Mouse (Mus musculus): ENCODE results near the gene Spint3. TPM values are rescaled to one million over a fixed set of nuclear protein-coding genes. Genes with fewer than 3 reads are reported as not detected.

Gene Spint3
- polyA plus RNA-seq, 1 experiment from 2014 or later: not detected

Other genes starting within 250 kb of the Spint3 start
- not detected in 2 replicates for gene Svs5, start 240.7 kb downstream of the Spint3 start, polyA plus RNA-seq (2016; fragmentation: Nextera tagmentation; extraction: Ambion mirVana)
- 0.31 TPM in 1 of 2 replicates, not detected in the other for gene Slpi, start 184.4 kb downstream of the Spint3 start, polyA plus RNA-seq (2016; fragmentation: Nextera tagmentation; extraction: Ambion mirVana)
- 0.02 TPM in 1 of 2 replicates, not detected in the other for gene Rbpjl, start 170.3 kb downstream of the Spint3 start, polyA plus RNA-seq (2016; fragmentation: Nextera tagmentation; extraction: Ambion mirVana)
- gene Matn4, start 168.3 kb downstream of the Spint3 start, polyA plus RNA-seq (2016; fragmentation: Nextera tagmentation; extraction: Ambion mirVana): 0.35 and 0.72 TPM in 2 replicates
- gene Sdc4, start 129.6 kb downstream of the Spint3 start, polyA plus RNA-seq (2016; fragmentation: Nextera tagmentation; extraction: Ambion mirVana): 14.8 and 18.0 TPM in 2 replicates
- gene Sys1, start 116.5 kb downstream of the Spint3 start, polyA plus RNA-seq (2016; fragmentation: Nextera tagmentation; extraction: Ambion mirVana): 61.5 and 76.4 TPM in 2 replicates
- gene Gm20458, start 112.5 kb downstream of the Spint3 start, polyA plus RNA-seq (2016; fragmentation: Nextera tagmentation; extraction: Ambion mirVana): 4.4 and 4.5 TPM in 2 replicates
- not detected in 2 replicates for gene Trp53tg5, start 99.7 kb downstream of the Spint3 start, polyA plus RNA-seq (2016; fragmentation: Nextera tagmentation; extraction: Ambion mirVana)
- gene Dbndd2, start 87.4 kb downstream of the Spint3 start, polyA plus RNA-seq (2016; fragmentation: Nextera tagmentation; extraction: Ambion mirVana): 1.9 and 3.3 TPM in 2 replicates
- gene Pigt, start 75.9 kb downstream of the Spint3 start, polyA plus RNA-seq (2016; fragmentation: Nextera tagmentation; extraction: Ambion mirVana): 39.7 and 48.8 TPM in 2 replicates
- gene Wfdc2, start 11.0 kb downstream of the Spint3 start, polyA plus RNA-seq (2016; fragmentation: Nextera tagmentation; extraction: Ambion mirVana): 27.6 and 64.4 TPM in 2 replicates
- gene Wfdc6a, start 12.0 kb upstream of the Spint3 start, polyA plus RNA-seq (2016; fragmentation: Nextera tagmentation; extraction: Ambion mirVana): not detected in 2 replicates
- gene Eppin, start 20.1 kb upstream of the Spint3 start, polyA plus RNA-seq (2016; fragmentation: Nextera tagmentation; extraction: Ambion mirVana): not detected in 2 replicates
- gene Wfdc6b, start 40.1 kb upstream of the Spint3 start, polyA plus RNA-seq (2016; fragmentation: Nextera tagmentation; extraction: Ambion mirVana): not detected in 2 replicates
- gene Wfdc8, start 40.2 kb upstream of the Spint3 start, polyA plus RNA-seq (2016; fragmentation: Nextera tagmentation; extraction: Ambion mirVana): not detected in 2 replicates
- not detected in 2 replicates for gene Wfdc16, start 65.3 kb upstream of the Spint3 start, polyA plus RNA-seq (2016; fragmentation: Nextera tagmentation; extraction: Ambion mirVana)
- gene Wfdc10, start 82.6 kb upstream of the Spint3 start, polyA plus RNA-seq (2016; fragmentation: Nextera tagmentation; extraction: Ambion mirVana): 0.51 TPM in 1 of 2 replicates, not detected in the other
- gene Wfdc9, start 83.1 kb upstream of the Spint3 start, polyA plus RNA-seq (2016; fragmentation: Nextera tagmentation; extraction: Ambion mirVana): not detected in 2 replicates
- not detected in 2 replicates for gene Wfdc11, start 100.6 kb upstream of the Spint3 start, polyA plus RNA-seq (2016; fragmentation: Nextera tagmentation; extraction: Ambion mirVana)
- gene Wfdc13, start 111.6 kb upstream of the Spint3 start, polyA plus RNA-seq (2016; fragmentation: Nextera tagmentation; extraction: Ambion mirVana): 0.15 TPM in 1 of 2 replicates, not detected in the other
- not detected in 2 replicates for gene Spint4, start 125.0 kb upstream of the Spint3 start, polyA plus RNA-seq (2016; fragmentation: Nextera tagmentation; extraction: Ambion mirVana)
- not detected in 2 replicates for gene Spint5, start 141.8 kb upstream of the Spint3 start, polyA plus RNA-seq (2016; fragmentation: Nextera tagmentation; extraction: Ambion mirVana)
- gene Wfdc3, start 172.5 kb upstream of the Spint3 start, polyA plus RNA-seq (2016; fragmentation: Nextera tagmentation; extraction: Ambion mirVana): 0.85 and 1.4 TPM in 2 replicates
- 81.3 and 87.4 TPM in 2 replicates for gene Dnttip1, start 172.5 kb upstream of the Spint3 start, polyA plus RNA-seq (2016; fragmentation: Nextera tagmentation; extraction: Ambion mirVana)
- 588 and 602 TPM in 2 replicates for gene Ube2c, start 196.4 kb upstream of the Spint3 start, polyA plus RNA-seq (2016; fragmentation: Nextera tagmentation; extraction: Ambion mirVana)
- not detected in 2 replicates for gene Tnnc2, start 206.5 kb upstream of the Spint3 start, polyA plus RNA-seq (2016; fragmentation: Nextera tagmentation; extraction: Ambion mirVana)
- 10.8 and 13.7 TPM in 2 replicates for gene Snx21, start 212.4 kb upstream of the Spint3 start, polyA plus RNA-seq (2016; fragmentation: Nextera tagmentation; extraction: Ambion mirVana)
- gene Acot8, start 231.4 kb upstream of the Spint3 start, polyA plus RNA-seq (2016; fragmentation: Nextera tagmentation; extraction: Ambion mirVana): 16.5 and 17.7 TPM in 2 replicates
- 9.3 and 12.4 TPM in 2 replicates for gene Zswim3, start 231.6 kb upstream of the Spint3 start, polyA plus RNA-seq (2016; fragmentation: Nextera tagmentation; extraction: Ambion mirVana)
- 25.1 and 27.5 TPM in 2 replicates for gene Zswim1, start 249.2 kb upstream of the Spint3 start, polyA plus RNA-seq (2016; fragmentation: Nextera tagmentation; extraction: Ambion mirVana)